Mouse (Mus musculus) lung, embryonic 14.5 days (tissue): Measurements from ENCODE around the gene Myh3. TPM values are rescaled to one million over a fixed set of nuclear protein-coding genes. Genes with fewer than 3 reads are reported as not detected.

ENCODE experiments used
- ATAC-seq: fragments of 200-750 bp; cut with Nextera tagmentation; 2 replicates; pipeline ENCODE4 v1.8.0; 2017; ENCODE audit warnings: mild to moderate bottlenecking, moderate TSS enrichment, moderate library complexity; ENCODE audit not compliant: insufficient read depth
- DNase-seq: peaks from one replicate; pipeline ENCODE4 v3.0.0-alpha.2; 2015
- H3K27ac ChIP-seq: fragments of 300-500 bp; sonication (generic); 2 replicates; pipeline ENCODE4 v1.5.1; 2014; ENCODE audit warnings: low read depth, mild to moderate bottlenecking, moderate library complexity
- H3K27me3 ChIP-seq: fragments of 300-500 bp; sonication (generic); 2 replicates; pipeline ENCODE4 v1.6.1; 2014; ENCODE audit warnings: low read length, control low read depth; ENCODE audit not compliant: insufficient read depth
- H3K36me3 ChIP-seq: fragments of 300-500 bp; sonication (generic); 2 replicates; pipeline ENCODE4 v1.6.1; 2014; ENCODE audit warnings: control low read depth; ENCODE audit not compliant: insufficient read depth
- H3K4me1 ChIP-seq: fragments of 300-500 bp; sonication (generic); 2 replicates; pipeline ENCODE4 v1.6.1; 2014; ENCODE audit warnings: antibody characterized with exemption, control low read depth; ENCODE audit not compliant: insufficient read depth
- H3K4me2 ChIP-seq: fragments of 300-500 bp; sonication (generic); 2 replicates; pipeline ENCODE4 v1.6.1; 2014; ENCODE audit warnings: mild to moderate bottlenecking
- H3K4me3 ChIP-seq: fragments of 300-500 bp; sonication (generic); 2 replicates; pipeline ENCODE4 v1.5.1; 2014; ENCODE audit warnings: low read depth, low read length
- H3K9ac ChIP-seq: fragments of 300-500 bp; sonication (generic); 2 replicates; pipeline ENCODE4 v1.6.1; 2014
- H3K9me3 ChIP-seq: fragments of 300-500 bp; sonication (generic); 2 replicates; pipeline ENCODE4 v1.6.1; 2016; ENCODE audit warnings: low read depth, low read length, control low read depth
- CTCF ChIP-seq: IDR thresholded peaks from 2 replicates; pipeline ENCODE4 v1.5.1; 2016; ENCODE audit warnings: antibody characterized with exemption, low read depth
- WGBS: fragments of 180-500 bp; shearing (Covaris S2); extraction: QIAGEN DNeasy Blood & Tissue Kit; methylation state at CpG from one replicate; pipeline ENCODE4 v1.1.7; 2014; 5-methylcytosine and 5-hydroxymethylcytosine counted together
- polyA plus RNA-seq: library from polyadenylated mRNA; unstranded; fragments of >200 nt; fragmentation: Nextera tagmentation; extraction: Ambion mirVana; gene quantifications from 2 replicates; pipeline ENCODE4 v1.2.1, GENCODE M21; 2014

Gene Myh3
- polyA plus RNA-seq, 1 experiment from 2014 or later: 0.17 TPM

- no peak for DNase-seq
- no peaks in the 10 kb centered on the region for H3K36me3 ChIP-seq
- WGBS: 78% methylated on average over 9 of the region's 9 CpGs
These were observed 25.2 kb downstream of the Myh3 start for GRCm38 (mm10) chr11:67103256-67103655.

GRCm38 (mm10) chr11:67104242-67104641 is 26.1 kb downstream of the Myh3 start:
- no peak overlapping the region for H3K4me3 ChIP-seq
- H3K27me3 ChIP-seq: no peaks in the 10 kb centered on the region
- H3K27ac ChIP-seq: no peak overlapping the region
- no peak for TF ChIP-seq CTCF
- WGBS: 64% methylated on average over 1 of the region's 1 CpGs
- ATAC-seq (no peak), DNase-seq (no peak)
- H3K9me3 ChIP-seq: no peaks in the 10 kb centered on the region
- H3K36me3 ChIP-seq: no peaks in the 10 kb centered on the region
- H3K4me2 ChIP-seq: no peak overlapping the region
- H3K4me1 ChIP-seq: no peaks in the 10 kb centered on the region
- no peak overlapping the region for H3K9ac ChIP-seq

More at GRCm38 (mm10) chr11:67103256-67103655, 25.2 kb downstream of the Myh3 start:
- Histone ChIP-seq H3K27ac (no peak overlapping the region), H3K4me2 (no peak overlapping the region), H3K9me3 (no peaks in the 10 kb centered on the region), H3K4me1 (no peaks in the 10 kb centered on the region), H3K27me3 (no peaks in the 10 kb centered on the region), H3K9ac (no peak overlapping the region), H3K4me3 (no peak overlapping the region)
- ATAC-seq: no peak
- TF ChIP-seq CTCF: no peak

- no peak for DNase-seq
- no peaks in the 10 kb centered on the region for H3K36me3 ChIP-seq
- no peak for TF ChIP-seq CTCF
- H3K9me3 ChIP-seq: no peaks in the 10 kb centered on the region
- no peak overlapping the region for H3K27ac ChIP-seq
- H3K4me1 ChIP-seq: no peaks in the 10 kb centered on the region
- ATAC-seq: no peak
- H3K9ac ChIP-seq: no peak overlapping the region
- H3K27me3 ChIP-seq: no peaks in the 10 kb centered on the region
- H3K4me2 ChIP-seq: no peak overlapping the region
- WGBS: 61% methylated on average over 11 of the region's 11 CpGs
- H3K4me3 ChIP-seq: no peak overlapping the region
These were observed 26.6 kb downstream of the Myh3 start for GRCm38 (mm10) chr11:67104714-67105113.

GRCm38 (mm10) chr11:67105689-67106088 is 27.6 kb downstream of the Myh3 start:
- Histone ChIP-seq H3K4me1 (no peaks in the 10 kb centered on the region), H3K9ac (no peak overlapping the region), H3K36me3 (no peaks in the 10 kb centered on the region), H3K4me3 (no peak overlapping the region), H3K27me3 (no peaks in the 10 kb centered on the region), H3K27ac (no peak overlapping the region), H3K4me2 (no peak overlapping the region), H3K9me3 (no peaks in the 10 kb centered on the region)
- 40% methylated on average over 4 of the region's 4 CpGs for WGBS
- DNase-seq (no peak), ATAC-seq (no peak)
- TF ChIP-seq CTCF: no peak

- Histone ChIP-seq H3K4me2 (no peak overlapping the region), H3K27me3 (no peaks in the 10 kb centered on the region), H3K4me1 (no peaks in the 10 kb centered on the region), H3K9me3 (no peaks in the 10 kb centered on the region), H3K27ac (no peak overlapping the region), H3K9ac (no peak overlapping the region), H3K36me3 (no peaks in the 10 kb centered on the region), H3K4me3 (no peak overlapping the region)
- ATAC-seq: no peak
- no peak for TF ChIP-seq CTCF
- 92% methylated on average over 10 of the region's 10 CpGs for WGBS
- no peak for DNase-seq
These were observed 28.9 kb downstream of the Myh3 start for GRCm38 (mm10) chr11:67106973-67107372.

- 34% methylated on average over 5 of the region's 5 CpGs for WGBS
- no peak overlapping the region for H3K27ac ChIP-seq
- no peaks in the 10 kb centered on the region for H3K27me3 ChIP-seq
- DNase-seq: peak; percentile 88
- H3K36me3 ChIP-seq: no peaks in the 10 kb centered on the region
- ATAC-seq: peak; percentile 41; the same call in 1 of the 2 replicates
- H3K4me3 ChIP-seq: no peak overlapping the region
- H3K4me1 ChIP-seq: no peaks in the 10 kb centered on the region
- peak; percentile 89 for TF ChIP-seq CTCF
- no peaks in the 10 kb centered on the region for H3K9me3 ChIP-seq
- no peak overlapping the region for H3K9ac ChIP-seq
- H3K4me2 ChIP-seq: no peak overlapping the region
These were observed 32.3 kb downstream of the Myh3 start for GRCm38 (mm10) chr11:67110168-67110948.

- no peak overlapping the region for H3K27ac ChIP-seq
- TF ChIP-seq CTCF: peak; percentile 83
- WGBS: 32% methylated on average over 11 of the region's 11 CpGs
- no peaks in the 10 kb centered on the region for H3K4me1 ChIP-seq
- no peak overlapping the region for H3K4me3 ChIP-seq
- no peaks in the 10 kb centered on the region for H3K36me3 ChIP-seq
- ATAC-seq (no peak), DNase-seq (peak; percentile 88)
- H3K9ac ChIP-seq: no peak overlapping the region
- no peak overlapping the region for H3K4me2 ChIP-seq
- no peaks in the 10 kb centered on the region for H3K9me3 ChIP-seq
- no peaks in the 10 kb centered on the region for H3K27me3 ChIP-seq
These were observed 34.1 kb downstream of the Myh3 start for GRCm38 (mm10) chr11:67112019-67112850.
